Mouse (Mus musculus): Measurements from ENCODE around the gene Scd1. TPM values are rescaled to one million over a fixed set of nuclear protein-coding genes. Genes with fewer than 3 reads are reported as not detected.

The Scd1 gene
- 11.5 and 12.3 TPM in 2 replicates for polyA plus RNA-seq (2015; fragmentation: Nextera tagmentation; extraction: Ambion mirVana)

GRCm38 (mm10) chr19:44407341-44408222, at the start of gene Scd1:
Gene Scd1, minus strand, starts transcription at chr19:44407879.

Other genes with a start within 250 kb of the Scd1 start
- 6.1 and 6.4 TPM in 2 replicates for gene Pkd2l1, start 215.4 kb downstream of the Scd1 start, polyA plus RNA-seq (2015; fragmentation: Nextera tagmentation; extraction: Ambion mirVana)
- 3.5 and 4.4 TPM in 2 replicates for gene Scd3, start 204.6 kb downstream of the Scd1 start, polyA plus RNA-seq (2015; fragmentation: Nextera tagmentation; extraction: Ambion mirVana)
- 239 TPM in 2 replicates for gene Scd2, start 114.2 kb downstream of the Scd1 start, polyA plus RNA-seq (2015; fragmentation: Nextera tagmentation; extraction: Ambion mirVana)
- gene Scd4, start 74.8 kb downstream of the Scd1 start, polyA plus RNA-seq (2015; fragmentation: Nextera tagmentation; extraction: Ambion mirVana): 0.22 and 0.29 TPM in 2 replicates
- 0.05 and 0.09 TPM in 2 replicates for gene Wnt8b, start 85.6 kb upstream of the Scd1 start, polyA plus RNA-seq (2015; fragmentation: Nextera tagmentation; extraction: Ambion mirVana)
- 0.18 and 0.22 TPM in 2 replicates for gene Sec31b, start 138.0 kb upstream of the Scd1 start, polyA plus RNA-seq (2015; fragmentation: Nextera tagmentation; extraction: Ambion mirVana)
- not detected in 2 replicates for gene Gm20538, start 145.0 kb upstream of the Scd1 start, polyA plus RNA-seq (2015; fragmentation: Nextera tagmentation; extraction: Ambion mirVana)
- gene Ndufb8, start 147.6 kb upstream of the Scd1 start, polyA plus RNA-seq (2015; fragmentation: Nextera tagmentation; extraction: Ambion mirVana): 1,063 and 1,087 TPM in 2 replicates
- gene Hif1an, start 155.0 kb upstream of the Scd1 start, polyA plus RNA-seq (2015; fragmentation: Nextera tagmentation; extraction: Ambion mirVana): 15.4 and 16.6 TPM in 2 replicates

All from neural tube, postnatal 0 days (tissue).